Mouse (Mus musculus) large intestine, adult 2 months (tissue): Measurements from ENCODE around the gene Tmem86b. TPM values are rescaled to one million over a fixed set of nuclear protein-coding genes. Genes with fewer than 3 reads are reported as not detected.

ENCODE experiments used
- DNase-seq: peaks from one replicate; pipeline ENCODE4 v3.0.0-alpha.2; 2012; ENCODE audit warnings: low read depth, low spot score
- WGBS: fragments of 180-500 bp; shearing (Covaris S2); methylation state at CpG from one replicate; pipeline ENCODE4 v1.1.7; 2018; 5-methylcytosine and 5-hydroxymethylcytosine counted together
- polyA plus RNA-seq: library from polyadenylated mRNA; depleted of rRNA; stranded (reverse); fragments of >200 nt; gene quantifications from 2 replicates; pipeline ENCODE4 v1.2.3, GENCODE M21; 2012; rRNA removed

Gene Tmem86b
- 72.9 and 162 TPM in 2 replicates for polyA plus RNA-seq

- WGBS: 39% methylated on average over 4 of the region's 4 CpGs
- DNase-seq: no peak
These were observed at the start of gene Tmem86b for GRCm38 (mm10) chr7:4631031-4631430. Gene Tmem86b (minus strand): TSS chr7:4631422.

DNA sequence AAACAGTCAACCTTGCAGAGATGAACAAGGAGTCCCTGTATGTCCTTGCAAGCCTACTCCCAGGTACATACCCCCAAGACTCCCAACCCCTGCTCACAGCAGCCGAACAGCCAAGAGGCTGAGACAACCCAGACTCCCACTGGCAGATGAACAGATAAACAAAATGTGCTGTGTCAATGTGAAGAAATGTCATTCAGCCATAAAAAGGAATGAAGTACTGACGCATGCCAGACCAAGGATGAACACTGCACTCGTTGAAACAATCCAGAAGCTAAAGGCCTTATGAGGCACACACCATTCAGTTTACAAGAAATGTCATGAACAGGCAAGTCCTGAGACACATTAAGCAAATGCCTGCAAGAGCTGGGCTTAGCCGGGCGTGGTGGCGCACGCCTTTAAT, 44.0 kb upstream of the Tmem86b start:
- 73% methylated on average over 7 of the region's 7 CpGs for WGBS
- no peak for DNase-seq

GRCm38 (mm10) chr7:4674114-4674731, 43.0 kb upstream of the Tmem86b start:
- no peak for DNase-seq
- WGBS: 57% methylated on average over 12 of the region's 12 CpGs

GRCm38 (mm10) chr7:4671956-4672355, 40.7 kb upstream of the Tmem86b start:
- 54% methylated on average over 4 of the region's 4 CpGs for WGBS
- no peak for DNase-seq

DNA sequence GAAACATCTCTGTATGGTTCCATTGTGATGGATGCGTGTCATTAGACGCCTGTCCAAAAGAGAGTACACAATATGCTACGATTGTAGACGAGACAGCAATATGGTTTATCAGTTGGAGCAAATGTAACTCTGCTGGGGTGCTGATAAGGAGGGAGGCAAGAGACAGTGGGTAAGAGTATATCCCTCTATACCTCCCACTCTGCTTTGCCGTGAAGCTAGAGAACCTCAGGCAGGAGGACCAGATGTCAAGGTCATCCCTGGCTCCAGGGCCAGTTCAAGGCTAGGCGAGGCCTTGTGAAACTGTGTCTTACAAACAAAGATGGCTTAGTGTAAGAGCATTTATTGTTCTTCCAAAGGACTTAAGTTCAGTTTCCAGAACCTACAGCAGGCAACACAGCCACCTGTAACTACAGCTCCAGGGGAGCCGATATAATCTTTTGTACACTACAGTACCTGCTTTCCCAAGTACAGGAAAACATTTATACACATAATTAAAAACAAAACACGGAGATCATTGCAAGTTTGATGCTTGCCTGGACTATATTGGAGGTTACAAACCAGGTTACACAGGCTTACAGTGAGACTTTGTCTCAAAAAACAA, 39.5 kb upstream of the Tmem86b start:
- WGBS: 88% methylated on average over 8 of the region's 8 CpGs
- no peak for DNase-seq

- 92% methylated on average over 9 of the region's 9 CpGs for WGBS
- no peak for DNase-seq
These were observed 37.9 kb upstream of the Tmem86b start for GRCm38 (mm10) chr7:4669156-4669555.

GRCm38 (mm10) chr7:4668506-4668905, 37.3 kb upstream of the Tmem86b start:
- WGBS: 94% methylated on average over 8 of the region's 8 CpGs
- DNase-seq: no peak

DNA sequence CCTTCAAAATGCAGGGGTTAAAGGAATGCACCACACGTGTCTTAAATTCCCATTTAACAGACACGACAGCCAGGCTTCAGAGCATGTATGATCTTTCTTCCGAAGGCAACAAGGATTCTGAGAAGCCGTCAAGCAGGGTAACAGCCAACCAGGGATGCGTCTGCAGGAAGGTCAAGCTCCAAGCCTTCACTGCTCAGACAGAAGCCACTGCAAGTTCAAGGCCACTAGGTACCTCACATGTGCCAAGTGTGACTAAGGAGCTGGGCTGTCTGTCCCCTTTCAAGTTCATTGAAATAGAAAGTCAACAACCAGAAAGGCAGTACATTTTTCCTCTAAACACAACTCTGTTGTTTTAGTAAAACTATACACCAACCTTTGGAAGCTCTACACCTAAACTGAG, 35.6 kb upstream of the Tmem86b start:
- WGBS: 96% methylated on average over 5 of the region's 5 CpGs
- DNase-seq: no peak

DNA sequence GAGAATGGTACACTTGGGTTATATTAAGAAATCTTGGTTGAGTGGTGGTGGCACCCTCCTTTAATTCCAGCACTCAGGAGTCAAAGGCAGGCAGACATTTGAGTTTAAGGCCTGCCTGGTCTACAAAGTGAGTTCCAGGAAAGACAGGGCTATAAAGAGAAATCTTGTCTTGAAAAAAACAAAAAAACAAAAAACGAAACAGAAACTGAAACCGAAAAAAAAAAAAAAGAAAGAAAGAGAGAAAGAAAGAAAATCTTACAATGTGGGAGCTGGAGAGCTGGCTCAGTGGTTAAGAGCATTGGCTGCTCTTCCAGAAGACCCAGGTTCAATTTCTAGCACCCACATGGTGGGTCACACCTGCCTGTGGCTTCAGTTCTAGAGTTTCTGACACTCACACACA, 32.5 kb upstream of the Tmem86b start:
- no peak for DNase-seq
- 71% methylated on average over 2 of the region's 2 CpGs for WGBS

GRCm38 (mm10) chr7:4663179-4663578, 32.0 kb upstream of the Tmem86b start:
- 78% methylated on average over 8 of the region's 8 CpGs for WGBS
- DNase-seq: no peak

GRCm38 (mm10) chr7:4659911-4660443, 28.8 kb upstream of the Tmem86b start:
- 47% methylated on average over 3 of the region's 3 CpGs for WGBS
- no peak for DNase-seq

DNA sequence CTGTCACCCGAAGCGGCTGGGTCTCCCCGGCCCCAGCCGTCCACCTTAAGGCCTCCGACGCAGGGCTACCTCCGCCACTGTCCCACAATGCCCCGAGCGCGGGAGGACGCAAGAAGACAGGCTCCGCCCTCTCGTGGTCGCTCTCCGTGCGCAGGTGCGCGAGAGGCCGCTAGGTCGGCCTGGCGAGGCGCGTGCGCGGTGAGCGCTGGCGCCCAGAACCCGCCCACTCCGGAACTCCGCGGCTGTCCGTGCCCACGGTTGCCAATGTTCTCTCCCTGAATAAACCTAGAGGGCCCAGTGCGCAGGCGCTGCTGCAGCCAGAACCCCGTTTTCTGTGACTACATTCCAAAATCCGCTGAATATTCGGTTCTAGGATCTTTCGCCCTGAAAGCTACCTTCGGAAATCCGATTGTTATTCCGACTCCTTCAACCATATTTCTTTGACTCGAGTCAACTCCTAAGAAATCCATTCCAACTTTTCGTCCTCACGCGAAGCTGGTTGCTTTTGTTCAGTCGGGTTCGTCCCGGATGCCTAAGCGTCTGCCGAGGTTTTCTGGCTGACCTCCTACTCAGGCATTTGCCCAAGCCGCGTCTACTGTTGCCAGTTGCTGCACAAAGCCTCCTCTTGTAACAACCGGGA, 27.8 kb upstream of the Tmem86b start, which contains the start of gene Ppp6r1:
Gene Ppp6r1 (minus strand): TSS at position 108 of the 640 bp plus-strand sequence.
- WGBS: under 1% methylated on average over 54 of the region's 54 CpGs
- peak; percentile 94 for DNase-seq

- no peak for DNase-seq
- under 1% methylated on average over 78 of the region's 78 CpGs for WGBS
These were observed 27.1 kb upstream of the Tmem86b start for GRCm38 (mm10) chr7:4658128-4658907.

- 10% methylated on average over 9 of the region's 9 CpGs for WGBS
- DNase-seq: no peak
These were observed 26.4 kb upstream of the Tmem86b start for GRCm38 (mm10) chr7:4657521-4658127.

- DNase-seq: no peak
- WGBS: 11% methylated on average over 1 of the region's 1 CpGs
These were observed 25.6 kb upstream of the Tmem86b start for GRCm38 (mm10) chr7:4656818-4657217.

DNA sequence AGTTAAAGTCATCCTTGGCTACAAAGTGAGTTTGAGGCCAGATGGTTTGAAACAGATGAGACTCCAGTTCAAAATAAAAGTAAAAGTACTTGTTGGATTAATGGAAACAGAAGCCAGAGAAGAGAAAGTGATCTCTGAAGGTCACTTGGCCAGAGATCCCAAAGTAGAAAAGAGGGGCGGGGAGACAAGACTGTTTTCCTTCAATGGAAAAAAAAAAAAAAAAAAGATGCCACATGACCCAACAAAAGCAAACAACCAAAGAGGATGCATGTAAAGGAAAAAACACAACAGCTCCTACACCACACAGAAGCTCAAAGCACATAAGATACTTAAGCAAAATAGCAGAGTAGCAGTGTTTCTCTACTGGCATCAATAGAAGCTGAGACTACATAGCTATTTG, 24.7 kb upstream of the Tmem86b start:
- DNase-seq: no peak
- WGBS: 33% methylated on average over 1 of the region's 1 CpGs

DNA sequence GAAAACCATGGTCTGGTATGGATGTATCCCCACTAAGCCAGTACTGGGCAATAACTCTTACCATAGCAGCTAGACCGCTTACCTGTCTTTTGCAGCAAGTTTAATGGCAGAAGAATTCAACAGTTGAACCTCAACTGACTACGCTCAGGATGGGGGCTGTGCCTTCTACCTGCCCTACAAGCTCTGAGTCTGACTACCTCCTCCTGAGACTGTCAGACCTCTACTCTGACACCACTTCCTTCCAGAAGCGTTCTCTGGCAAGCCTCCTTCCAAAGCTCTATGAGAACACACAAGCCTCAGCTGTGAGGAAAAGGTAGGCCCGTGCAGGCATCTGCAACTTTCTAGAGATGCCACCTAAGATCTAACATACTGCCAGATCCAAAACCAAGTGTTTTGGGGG, 24.2 kb upstream of the Tmem86b start:
- 78% methylated on average over 4 of the region's 4 CpGs for WGBS
- no peak for DNase-seq

GRCm38 (mm10) chr7:4654221-4654620, 23.0 kb upstream of the Tmem86b start:
- WGBS: 58% methylated on average over 2 of the region's 2 CpGs

DNA sequence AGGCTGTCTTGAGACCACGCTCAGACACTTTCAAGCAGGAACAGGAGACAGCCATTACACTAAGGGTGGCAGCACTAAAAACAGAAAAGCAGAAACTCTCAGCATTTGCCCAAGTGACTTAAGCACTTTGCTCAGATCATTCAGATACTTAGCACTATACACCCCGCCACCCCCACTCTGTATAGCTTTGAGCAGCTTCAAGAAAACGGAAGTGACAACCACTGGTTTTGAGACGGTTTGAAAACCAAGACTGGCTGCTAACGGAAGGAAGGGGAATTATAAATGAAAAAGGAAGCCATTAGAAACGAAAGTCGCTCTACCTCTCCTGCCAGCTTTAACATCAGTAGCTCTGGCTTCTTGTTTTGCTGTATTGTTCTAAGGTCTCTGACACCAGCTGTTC, 22.6 kb upstream of the Tmem86b start:
- 67% methylated on average over 7 of the region's 7 CpGs for WGBS

More at GRCm38 (mm10) chr7:4654221-4654620, 23.0 kb upstream of the Tmem86b start:
- no peak for DNase-seq

GRCm38 (mm10) chr7:4653351-4653750, 22.1 kb upstream of the Tmem86b start:
- no peak for DNase-seq
- 60% methylated on average over 5 of the region's 5 CpGs for WGBS

More for the DNA sequence above, 22.6 kb upstream of the Tmem86b start:
- DNase-seq: no peak
